ENCODE assay signal across 1 mouse cellular context in the genomic region with DNA sequence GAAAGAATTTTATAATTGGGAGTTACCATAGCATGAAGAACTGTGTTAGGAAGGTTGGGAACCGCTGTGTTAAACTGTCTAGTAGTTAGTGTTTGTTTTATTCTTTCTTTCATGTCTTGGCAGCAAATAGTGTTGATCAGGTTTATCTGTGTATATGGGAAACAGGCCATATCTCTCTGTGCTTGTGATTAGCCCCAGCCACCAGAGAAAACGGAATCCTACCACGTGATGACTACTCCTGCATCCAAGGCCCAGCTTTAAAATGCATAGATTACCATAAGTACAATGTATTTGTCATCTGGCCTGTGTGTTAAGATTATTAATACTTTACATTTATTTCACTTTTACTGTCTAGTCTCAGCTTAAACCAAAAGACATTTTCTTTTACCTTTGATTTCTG.
TF ChIP-seq lines count a peak whose summit lies in the region.

No protein-coding gene starts in this region.

TF ChIP-seq in MEL, 35 proteins besides CTCF, POLR2A, EP300 and RAD21 (continued from another document):
- TF ChIP-seq ETS1 (IDR thresholded peaks at IDR 0.05; ENCODE audit: low read depth, low read length) (peak; percentile 56), RCOR1 (IDR thresholded peaks at IDR 0.05; ENCODE audit: low read depth, low read length) (no peak; the same call in 1 of the 2 replicates), MAZ (IDR thresholded peaks at IDR 0.05; ENCODE audit: low read depth, low read length) (no peak), POLR2AphosphoS5 (IDR thresholded peaks at IDR 0.05; ENCODE audit: borderline replicate concordance, low read depth, low read length) (no peak), GABPA (IDR thresholded peaks at IDR 0.05; ENCODE audit: low read depth, low read length) (no peak), JUND (IDR thresholded peaks at IDR 0.05; ENCODE audit: low read depth, low read length) (no peak), HCFC1 (IDR thresholded peaks at IDR 0.05; ENCODE audit: low read depth, low read length) (no peak)
TF ChIP-seq in MEL: peak in this region for 7.
